Mouse (Mus musculus) liver, postnatal 0 days (tissue): ENCODE data around the gene Zdhhc3.

ENCODE experiments used
- CTCF ChIP-seq: sonication (generic); IDR thresholded peaks from 2 replicates; pipeline ENCODE4 v1.5.1; 2016; ENCODE audit warnings: antibody characterized with exemption, low read depth
- EP300 ChIP-seq: IDR thresholded peaks from 2 replicates; pipeline ENCODE4 v1.6.1; 2016; ENCODE audit warnings: antibody characterized with exemption, low read depth, mild to moderate bottlenecking

DNA sequence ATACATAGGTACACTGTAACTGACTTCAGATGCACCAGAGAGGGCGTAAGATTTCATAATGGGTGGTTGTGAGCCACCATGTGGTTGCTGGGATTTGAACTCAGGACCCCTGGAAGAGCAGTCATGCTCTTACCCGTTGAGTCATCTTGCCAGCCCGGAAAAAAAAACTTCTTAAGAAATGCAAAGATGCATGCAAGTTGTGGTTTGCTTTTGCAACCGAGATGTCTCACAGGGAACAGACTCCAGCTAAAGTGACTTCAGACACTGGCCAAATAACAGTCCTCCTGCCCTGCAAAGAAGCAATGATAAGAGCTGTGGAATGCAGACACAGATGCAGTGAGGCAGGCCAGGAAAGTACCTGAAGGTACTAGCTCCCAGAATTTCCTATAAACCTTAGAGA lies 22.2 kb downstream of the Zdhhc3 start:
- no peak for TF ChIP-seq CTCF
- no peak for TF ChIP-seq EP300
